Mouse (Mus musculus) limb, embryonic 10.5 days (tissue): ENCODE measurements around the gene Nbr1. TPM values are rescaled to one million over a fixed set of nuclear protein-coding genes. Genes with fewer than 3 reads are reported as not detected.
"Not testable (repeated sequence)": the region's sequence is repeated elsewhere in the genome, so short reads cannot be mapped to it uniquely, and the experiment has no call there.

Experiments used
- DNase-seq: peaks from one replicate; pipeline ENCODE4 v3.0.0-alpha.2; 2017; ENCODE audit warnings: low spot score
- H3K27ac ChIP-seq: fragments of 300-500 bp; sonication (generic); 2 replicates; pipeline ENCODE4 v1.5.1; 2016; ENCODE audit warnings: mild to moderate bottlenecking
- H3K27me3 ChIP-seq: fragments of 300-500 bp; sonication (generic); 2 replicates; pipeline ENCODE4 v1.6.1; 2016; ENCODE audit warnings: low read depth, mild to moderate bottlenecking; ENCODE audit not compliant: poor library complexity, severe bottlenecking
- H3K36me3 ChIP-seq: fragments of 300-500 bp; sonication (generic); 2 replicates; pipeline ENCODE4 v1.6.1; 2016; ENCODE audit warnings: mild to moderate bottlenecking, moderate library complexity
- H3K4me1 ChIP-seq: fragments of 300-500 bp; sonication (generic); 2 replicates; pipeline ENCODE4 v1.6.1; 2016
- H3K4me3 ChIP-seq: fragments of 300-500 bp; sonication (generic); 2 replicates; pipeline ENCODE4 v1.5.1; 2016; ENCODE audit warnings: mild to moderate bottlenecking, moderate library complexity
- H3K9me3 ChIP-seq: fragments of 300-500 bp; sonication (generic); replicated peaks from 2 replicates; pipeline ENCODE4 v1.6.1; 2016; ENCODE audit warnings: mild to moderate bottlenecking
- WGBS: fragments of 180-500 bp; shearing (Covaris S2); methylation state at CpG from one replicate; pipeline ENCODE4 v1.1.7; 2016; 5-methylcytosine and 5-hydroxymethylcytosine counted together
- polyA plus RNA-seq: library from polyadenylated mRNA; unstranded; fragments of >200 nt; fragmentation: Nextera tagmentation; extraction: Ambion mirVana; gene quantifications from 2 replicates; pipeline ENCODE4 v1.2.1, GENCODE M21; 2016

Nbr1 gene
- polyA plus RNA-seq, 1 experiment from 2014 or later, result 73.2 TPM

DNA sequence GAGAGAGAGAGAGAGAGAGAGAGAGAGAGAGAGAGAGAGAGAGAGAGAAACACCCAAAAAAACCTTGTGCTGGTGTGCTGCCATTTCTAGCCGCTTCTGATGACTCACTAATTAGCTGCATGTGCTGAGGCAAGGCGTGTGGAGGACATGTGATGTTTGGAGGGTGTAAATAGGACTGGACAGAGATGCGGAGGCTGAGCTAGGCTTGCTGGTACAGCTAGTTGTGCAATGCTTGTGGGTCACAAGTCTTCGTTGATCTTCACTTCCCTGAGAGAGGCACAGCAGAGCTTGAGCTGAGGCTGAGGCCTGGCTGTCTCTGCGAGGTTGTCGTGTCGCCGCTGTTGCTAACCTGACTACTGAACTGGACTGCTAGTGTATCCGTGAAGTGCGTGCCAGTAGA lies 35.7 kb downstream of the Nbr1 start:
- H3K4me3 ChIP-seq, result no peak overlapping the region
- no peaks in the 10 kb centered on the region for H3K9me3 ChIP-seq
- H3K27ac ChIP-seq, result no peak overlapping the region
- H3K36me3 ChIP-seq, result 0 out of 2 replicates have a peak, but pooled peaks cover 4% of the 10 kb centered on the region
- no peak for DNase-seq
- H3K4me1 ChIP-seq, result no peaks in the 10 kb centered on the region
- WGBS, result 88% methylated on average over 10 of the region's 10 CpGs
- no peaks in the 10 kb centered on the region for H3K27me3 ChIP-seq

DNA sequence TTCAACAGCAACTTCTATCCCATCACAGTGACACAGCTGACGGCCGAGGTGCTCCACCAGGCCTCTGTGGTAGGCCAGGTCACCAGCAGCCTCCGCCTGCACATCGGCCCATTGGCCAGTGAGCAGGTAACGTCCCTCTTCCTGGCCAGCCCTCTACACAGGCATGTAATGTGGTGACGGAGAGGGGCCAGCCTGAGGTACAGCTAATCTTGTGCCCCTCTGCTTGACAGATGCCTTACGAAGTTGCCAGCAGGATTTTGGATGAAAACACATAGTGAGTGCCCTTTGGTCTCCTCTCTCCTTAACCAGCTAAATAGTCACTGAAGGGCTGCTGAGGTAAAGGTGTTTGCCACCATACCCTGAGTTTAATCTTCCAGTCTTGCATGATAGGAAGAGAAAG lies 36.9 kb downstream of the Nbr1 start:
- Histone ChIP-seq H3K4me1 (peaks cover 6% of the 10 kb centered on the region), H3K9me3 (no peaks in the 10 kb centered on the region), H3K36me3 (0 out of 2 replicates have a peak, but pooled peaks cover 4% of the 10 kb centered on the region), H3K27ac (no peak overlapping the region), H3K4me3 (no peak overlapping the region), H3K27me3 (no peaks in the 10 kb centered on the region)
- no peak for DNase-seq
- 90% methylated on average over 7 of the region's 7 CpGs for WGBS

DNA sequence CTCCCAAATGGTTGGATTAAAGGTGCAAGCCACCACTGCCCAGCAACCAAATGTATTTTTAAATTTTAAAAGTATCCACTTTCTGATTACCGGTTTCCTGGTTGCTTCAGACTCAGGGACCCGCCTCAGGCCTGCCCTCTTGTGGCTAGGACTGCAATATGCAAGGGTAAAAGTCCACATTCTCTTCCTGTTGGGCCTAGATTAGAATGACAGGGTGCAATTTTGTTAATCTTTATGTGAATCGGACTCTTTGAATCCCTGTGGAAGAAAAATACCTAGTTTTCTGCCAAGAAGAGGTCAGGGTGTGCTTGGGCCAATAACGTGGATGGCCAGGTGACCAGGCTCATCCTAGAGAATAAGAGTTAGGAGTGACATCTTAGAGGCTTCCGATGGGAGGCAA lies 37.5 kb downstream of the Nbr1 start:
- H3K4me3 ChIP-seq, result no peak overlapping the region
- H3K9me3 ChIP-seq, result no peaks in the 10 kb centered on the region
- WGBS, result 34% methylated on average over 5 of the region's 5 CpGs
- peak; percentile 63 for DNase-seq
- H3K27ac ChIP-seq, result no peak overlapping the region
- H3K4me1 ChIP-seq, result peaks cover 11% of the 10 kb centered on the region
- 0 out of 2 replicates have a peak, but pooled peaks cover 4% of the 10 kb centered on the region for H3K36me3 ChIP-seq
- H3K27me3 ChIP-seq, result no peaks in the 10 kb centered on the region

DNA sequence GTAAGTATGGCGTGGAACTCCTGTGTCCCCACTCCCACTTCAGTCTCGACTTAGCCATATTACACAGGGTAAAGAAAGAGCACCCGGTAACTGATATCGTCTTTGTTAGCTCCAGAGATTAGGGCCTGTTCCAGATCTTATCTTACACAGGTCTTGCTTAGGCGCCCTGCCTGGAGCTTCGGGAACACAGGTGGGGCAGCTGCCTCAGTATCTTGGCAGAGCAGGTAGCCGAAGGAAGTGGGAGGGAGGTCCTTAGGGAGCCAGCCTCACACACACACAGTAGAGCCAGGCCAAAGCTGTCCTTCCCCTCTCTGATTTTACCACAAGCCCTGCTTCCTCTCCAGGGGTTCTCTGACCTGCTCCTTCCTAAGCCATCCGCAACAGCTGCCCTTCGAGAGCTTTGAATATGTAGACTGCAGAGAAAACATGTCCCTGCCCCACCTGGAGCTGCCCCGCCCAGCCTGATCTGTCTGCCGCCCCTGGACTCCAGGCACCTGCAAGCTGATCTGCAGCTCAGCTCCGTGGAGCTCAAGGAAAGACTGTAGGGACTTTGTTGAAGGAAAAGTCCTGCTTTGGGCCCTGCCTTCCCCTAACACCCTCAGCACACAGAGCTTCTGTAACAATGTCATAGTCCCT lies 38.2 kb downstream of the Nbr1 start:
- WGBS, result 79% methylated on average over 12 of the region's 12 CpGs
- H3K4me3 ChIP-seq, result no peak overlapping the region
- peaks cover 11% of the 10 kb centered on the region for H3K4me1 ChIP-seq
- H3K9me3 ChIP-seq, result no peaks in the 10 kb centered on the region
- H3K27me3 ChIP-seq, result no peaks in the 10 kb centered on the region
- DNase-seq, result no peak
- H3K27ac ChIP-seq, result no peak overlapping the region
- 0 out of 2 replicates have a peak, but pooled peaks cover 4% of the 10 kb centered on the region for H3K36me3 ChIP-seq

DNA sequence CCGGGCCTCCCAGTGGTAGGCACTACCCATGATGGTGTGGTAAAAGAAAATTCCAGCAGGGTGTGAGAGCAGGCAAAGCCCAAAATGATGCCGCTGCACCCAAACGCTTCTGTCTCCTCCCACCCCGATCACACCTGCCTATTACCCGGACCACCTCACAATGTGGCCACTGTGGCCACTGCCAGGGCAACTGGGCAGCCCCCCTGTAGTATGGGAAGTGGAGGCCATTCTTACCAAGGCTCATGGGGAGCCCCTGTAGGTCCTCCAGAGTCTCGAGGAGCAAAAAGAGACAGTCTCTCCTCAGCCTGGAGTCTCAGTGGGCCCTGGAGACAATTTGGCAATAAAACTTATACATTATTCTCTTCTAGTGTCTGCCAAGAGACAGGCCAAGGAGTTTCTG lies 47.2 kb downstream of the Nbr1 start, which contains the start of gene Gm11634:
TSS of gene Gm11634 (minus strand) at position 101 of the 400 bp plus-strand sequence.
- Histone ChIP-seq H3K4me1 (peaks cover 2% of the 10 kb centered on the region), H3K36me3 (no peaks in the 10 kb centered on the region), H3K9me3 (no peaks in the 10 kb centered on the region), H3K27ac (no peak within 1 kb of the TSS), H3K4me3 (no peak within 1 kb of the TSS), H3K27me3 (no peaks in the 10 kb centered on the region)
- WGBS, result 80% methylated on average over 6 of the region's 6 CpGs
- no peak for DNase-seq

DNA sequence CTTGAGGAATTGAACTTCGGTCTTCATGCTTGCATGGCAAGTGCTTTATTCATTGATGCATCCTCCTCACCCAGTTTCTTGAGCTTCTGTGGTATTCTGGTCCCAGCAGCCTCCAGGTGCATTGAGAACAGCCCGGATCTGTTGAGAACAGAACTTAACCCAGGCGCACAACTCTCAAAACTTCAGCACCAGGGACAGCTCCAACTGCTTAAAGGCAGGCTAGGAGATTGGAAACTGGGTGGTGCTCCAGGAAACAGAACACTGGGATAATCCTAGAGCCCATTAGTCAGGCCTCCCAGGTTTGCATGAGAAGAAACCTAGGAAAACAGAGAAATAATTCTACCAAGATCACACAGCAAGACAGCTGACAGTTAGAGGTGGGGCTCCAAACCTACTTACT lies 50.5 kb downstream of the Nbr1 start:
- WGBS, result 11% methylated on average over 3 of the region's 3 CpGs
- Histone ChIP-seq H3K9me3 (no peaks in the 10 kb centered on the region), H3K4me3 (no peak overlapping the region), H3K27me3 (no peaks in the 10 kb centered on the region), H3K36me3 (no peaks in the 10 kb centered on the region), H3K4me1 (no peaks in the 10 kb centered on the region), H3K27ac (no peak overlapping the region)
- peak; percentile 83 for DNase-seq

DNA sequence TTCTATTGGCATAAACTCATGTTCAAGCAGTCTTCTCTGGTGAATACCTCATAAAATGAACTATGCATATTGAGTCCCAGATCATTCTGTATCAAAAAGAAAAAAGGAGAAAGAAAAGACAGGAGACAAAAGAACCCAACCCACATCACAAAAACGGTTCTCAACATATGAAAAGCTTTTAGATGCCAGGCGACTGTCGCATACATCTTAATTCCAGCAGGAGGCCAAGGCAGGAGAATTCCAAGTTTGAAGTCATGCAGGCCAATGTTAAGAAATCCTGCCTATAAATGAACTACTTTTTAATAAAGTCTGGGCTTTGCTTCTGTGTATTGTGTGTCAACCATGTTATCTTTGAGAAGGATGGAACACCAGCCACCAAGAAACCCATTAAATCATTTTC lies 52.2 kb downstream of the Nbr1 start:
- WGBS, result 3% methylated on average over 3 of the region's 3 CpGs
- 0 out of 2 replicates have a peak overlapping the region, but pooled peaks have one; percentile 78 for H3K27ac ChIP-seq
- no peaks in the 10 kb centered on the region for H3K36me3 ChIP-seq
- H3K4me3 ChIP-seq, result peak overlapping the region; percentile 32
- DNase-seq, result no peak
- H3K9me3 ChIP-seq, result no peaks in the 10 kb centered on the region
- no peaks in the 10 kb centered on the region for H3K4me1 ChIP-seq
- H3K27me3 ChIP-seq, result no peaks in the 10 kb centered on the region

DNA sequence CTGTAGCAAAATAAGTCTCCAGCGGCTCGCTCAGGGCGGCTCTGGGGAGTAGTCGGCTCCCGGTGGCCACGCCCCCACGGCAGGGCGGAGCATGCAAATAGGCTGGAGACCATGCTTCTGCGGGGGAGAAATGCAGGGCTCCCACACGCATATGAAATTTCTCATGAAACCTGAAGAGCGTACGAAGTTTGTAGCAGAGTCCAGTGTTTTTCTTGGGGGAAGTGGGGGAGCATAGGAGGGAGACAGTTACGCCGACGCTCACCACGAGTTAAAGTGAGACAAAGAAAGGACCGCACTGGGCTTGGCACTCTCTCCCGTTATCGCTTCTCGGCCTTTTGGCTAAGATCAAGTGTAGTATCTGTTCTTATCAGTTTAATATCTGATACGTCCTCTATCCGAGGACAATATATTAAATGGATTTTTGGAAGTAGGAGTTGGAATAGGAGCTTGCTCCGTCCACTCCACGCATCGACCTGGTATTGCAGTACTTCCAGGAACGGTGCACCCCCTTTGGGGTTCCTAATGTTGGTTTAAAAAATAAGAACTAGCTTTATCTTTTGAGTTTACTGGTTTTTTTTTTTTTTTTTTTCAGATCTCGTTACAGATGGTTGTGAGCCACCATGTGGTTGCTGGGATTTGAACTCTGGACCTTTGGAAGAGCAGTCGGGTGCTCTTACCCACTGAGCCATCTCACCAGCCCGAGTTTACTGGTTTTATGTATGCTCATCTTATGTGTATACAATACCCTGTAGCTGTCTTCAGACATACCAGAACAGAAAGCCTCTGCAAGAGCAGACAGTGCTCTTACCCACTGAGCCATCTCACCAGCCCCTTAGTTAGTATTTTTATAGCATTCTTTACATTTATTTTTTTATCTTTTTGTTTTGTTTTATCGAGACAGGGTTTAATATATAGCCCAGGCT lies 52.8 kb downstream of the Nbr1 start:
- peak overlapping the region; percentile 78 for H3K27ac ChIP-seq
- not testable (repeated sequence) for H3K27me3 ChIP-seq, H3K9me3 ChIP-seq, H3K4me1 ChIP-seq, H3K36me3 ChIP-seq
- DNase-seq, result peak; percentile 85
- peak overlapping the region; percentile 32 for H3K4me3 ChIP-seq
- 1% methylated on average over 30 of the region's 30 CpGs for WGBS

DNA sequence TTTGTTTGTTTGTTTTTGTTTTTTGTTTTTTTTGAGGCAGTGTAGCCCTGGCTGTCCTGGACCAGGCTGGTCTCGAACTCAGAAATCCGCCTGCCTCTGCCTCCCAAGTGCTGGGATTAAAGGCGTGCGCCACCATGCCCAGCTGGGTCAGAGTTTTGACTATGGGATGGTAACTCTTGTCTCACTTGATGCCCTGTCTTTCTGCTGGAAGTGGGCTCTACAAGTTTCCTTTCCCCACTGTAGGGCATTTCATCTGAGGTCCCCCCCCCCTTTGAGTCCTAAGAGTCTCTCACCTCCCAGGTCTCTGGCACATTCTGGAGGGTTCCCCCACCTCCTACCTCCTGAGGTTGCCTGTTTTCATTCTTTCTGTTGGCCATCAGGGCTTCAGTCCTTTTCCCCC lies 55.2 kb downstream of the Nbr1 start:
- not testable (repeated sequence) for H3K4me3 ChIP-seq, H3K9me3 ChIP-seq, DNase-seq, H3K36me3 ChIP-seq, H3K4me1 ChIP-seq, H3K27ac ChIP-seq, H3K27me3 ChIP-seq
- WGBS, result 91% methylated on average over 4 of the region's 4 CpGs

DNA sequence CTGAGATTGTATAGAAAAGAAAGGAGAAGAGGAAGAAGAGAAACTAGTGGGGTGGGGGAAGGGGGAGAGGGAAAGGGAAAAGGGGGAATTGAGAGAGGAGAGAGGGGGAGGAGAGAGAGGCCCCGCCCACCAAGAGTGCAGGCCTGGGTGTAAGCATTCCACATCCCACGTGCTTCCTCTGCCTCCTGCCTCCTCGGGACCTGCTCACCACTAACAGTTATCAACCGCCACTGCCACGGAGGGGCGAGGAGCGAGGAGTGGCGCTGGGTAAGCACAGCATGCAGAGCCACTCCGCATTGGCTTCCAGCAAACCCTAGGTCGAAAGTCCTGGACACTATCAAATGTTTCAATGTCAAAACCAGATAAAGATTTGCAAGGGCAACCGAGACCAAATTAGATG lies 58.5 kb downstream of the Nbr1 start:
- no peaks in the 10 kb centered on the region for H3K27me3 ChIP-seq
- no peaks in the 10 kb centered on the region for H3K9me3 ChIP-seq
- H3K4me1 ChIP-seq, result peaks cover 7% of the 10 kb centered on the region
- H3K36me3 ChIP-seq, result no peaks in the 10 kb centered on the region
- WGBS, result 39% methylated on average over 11 of the region's 11 CpGs
- no peak for DNase-seq
- no peak overlapping the region for H3K4me3 ChIP-seq
- no peak overlapping the region for H3K27ac ChIP-seq

DNA sequence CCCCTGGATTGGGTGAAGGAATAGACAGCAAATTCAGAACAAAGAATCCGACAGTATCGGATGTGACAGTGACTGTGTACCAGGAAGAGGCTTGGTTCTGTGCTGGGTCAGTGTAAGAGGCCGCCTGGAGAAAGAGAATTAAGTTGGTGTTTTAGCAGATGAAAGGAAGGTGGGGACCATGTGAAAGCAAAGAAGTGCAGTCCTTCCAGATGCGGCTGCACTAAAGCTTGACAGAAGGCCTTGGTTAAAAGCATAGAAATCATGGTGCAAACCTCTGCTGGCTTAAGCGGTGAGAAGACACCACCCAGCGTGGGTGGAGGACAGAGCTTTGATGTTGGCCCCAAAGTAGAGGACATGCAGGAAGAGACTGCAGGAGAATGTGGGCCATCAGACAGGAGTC lies 61.6 kb downstream of the Nbr1 start:
- Histone ChIP-seq H3K9me3 (no peaks in the 10 kb centered on the region), H3K4me1 (peaks cover 26% of the 10 kb centered on the region), H3K4me3 (no peak overlapping the region), H3K27ac (no peak overlapping the region), H3K27me3 (peaks cover 4% of the 10 kb centered on the region; the same call in 1 of the 2 replicates), H3K36me3 (no peaks in the 10 kb centered on the region)
- no peak for DNase-seq
- 77% methylated on average over 6 of the region's 6 CpGs for WGBS

DNA sequence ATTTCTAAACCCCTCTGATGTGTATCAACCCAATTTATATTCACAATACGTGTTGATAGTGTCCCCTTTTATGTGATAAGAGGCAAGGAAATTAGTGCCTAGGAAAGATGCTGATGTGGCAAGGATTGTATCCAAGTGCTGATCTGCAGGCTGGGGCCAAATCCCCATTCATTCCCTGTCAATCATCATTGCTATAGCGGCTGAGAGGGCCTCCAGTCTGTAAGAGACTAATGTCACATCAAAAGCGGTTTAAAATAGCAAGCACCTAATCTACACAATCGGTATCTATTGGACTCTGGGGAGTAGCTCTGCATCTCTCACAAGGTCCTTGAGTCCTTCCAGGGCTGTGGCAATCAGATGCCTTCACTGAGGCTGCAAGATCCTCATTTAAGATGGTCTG lies 62.2 kb downstream of the Nbr1 start:
- H3K27me3 ChIP-seq, result peaks cover 4% of the 10 kb centered on the region; the same call in 1 of the 2 replicates
- no peak for DNase-seq
- 83% methylated on average over 4 of the region's 4 CpGs for WGBS
- H3K27ac ChIP-seq, result no peak overlapping the region
- no peaks in the 10 kb centered on the region for H3K36me3 ChIP-seq
- H3K4me1 ChIP-seq, result peaks cover 28% of the 10 kb centered on the region
- no peaks in the 10 kb centered on the region for H3K9me3 ChIP-seq
- H3K4me3 ChIP-seq, result no peak overlapping the region

DNA sequence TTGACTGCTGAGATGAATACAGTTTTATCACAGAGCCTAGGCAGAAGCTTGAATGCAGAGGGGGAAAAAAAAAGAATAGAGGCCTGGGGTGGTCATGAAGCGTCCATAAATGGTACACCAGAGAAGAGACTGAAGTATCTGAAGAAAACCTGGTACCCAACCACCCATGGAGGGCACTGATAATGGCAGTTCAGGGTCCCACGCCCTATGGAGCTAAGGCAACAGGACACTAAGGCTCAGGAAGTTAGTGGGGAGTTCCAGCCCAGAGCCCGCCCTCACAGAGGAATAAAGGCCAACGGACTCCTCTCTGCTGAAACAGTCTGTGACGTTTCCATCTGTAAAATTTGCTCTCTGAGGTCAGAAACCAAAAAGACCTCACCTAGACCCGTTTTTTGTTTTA lies 63.4 kb downstream of the Nbr1 start:
- WGBS, result 85% methylated on average over 6 of the region's 6 CpGs
- H3K4me1 ChIP-seq, result peaks cover 27% of the 10 kb centered on the region

More for the DNA sequence above, 63.4 kb downstream of the Nbr1 start:
- Histone ChIP-seq H3K27me3 (peaks cover 4% of the 10 kb centered on the region; the same call in 1 of the 2 replicates), H3K36me3 (no peaks in the 10 kb centered on the region), H3K9me3 (no peaks in the 10 kb centered on the region), H3K27ac (no peak overlapping the region), H3K4me3 (no peak overlapping the region)
- no peak for DNase-seq
